Mouse (Mus musculus): ENCODE data around the gene Tmem273. TPM values are rescaled to one million over a fixed set of nuclear protein-coding genes. Genes with fewer than 3 reads are reported as not detected.

Tmem273 gene
- polyA plus RNA-seq, 1 experiment from 2014 or later: 1.1 TPM

DNA sequence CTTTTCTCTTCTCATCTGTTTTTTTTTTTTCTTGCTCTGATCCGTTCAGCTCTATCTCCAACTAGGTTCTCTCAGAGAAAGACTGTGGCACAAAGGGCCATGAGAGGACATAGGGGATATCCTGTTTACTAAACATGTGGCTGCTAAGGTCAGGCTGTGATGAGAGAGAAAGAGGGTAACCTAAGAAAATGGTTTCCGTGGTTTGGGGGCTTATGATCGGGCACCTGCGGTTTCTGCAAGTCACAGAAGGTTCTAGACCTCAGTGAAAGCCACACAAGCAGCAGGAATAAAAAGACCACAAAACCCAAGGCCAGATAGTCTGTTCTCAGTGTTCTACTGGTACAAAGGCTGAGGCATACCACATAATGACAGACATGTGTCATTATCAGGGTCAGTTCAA lies 12.6 kb downstream of the Tmem273 start:
- Histone ChIP-seq H3K36me3 (replicated peaks; ENCODE audit: insufficient read depth, low read length) (no peaks in the 10 kb centered on the region), H3K27me3 (ENCODE audit: insufficient read depth, low read length) (no peaks in the 10 kb centered on the region), H3K27ac (ENCODE audit: low read depth) (no peak overlapping the region), H3K4me1 (ENCODE audit: insufficient read depth) (no peaks in the 10 kb centered on the region; the same call in 1 of the 2 replicates), H3K4me2 (ENCODE audit: low read depth, low read length) (no peak overlapping the region), H3K4me3 (ENCODE audit: low read depth, low read length) (no peak overlapping the region), H3K9ac (replicated peaks) (no peak overlapping the region), H3K9me3 (ENCODE audit: low read length) (no peaks in the 10 kb centered on the region)
- DNase-seq (no peak), ATAC-seq (no peak)
- TF ChIP-seq EP300 (IDR thresholded peaks at IDR 0.05; ENCODE audit: low read depth) (no peak), CTCF (IDR thresholded peaks at IDR 0.05; ENCODE audit: low read depth) (no peak)
- 28% methylated on average over 4 of the region's 4 CpGs for WGBS (ENCODE audit: insufficient replicate concordance)

DNA sequence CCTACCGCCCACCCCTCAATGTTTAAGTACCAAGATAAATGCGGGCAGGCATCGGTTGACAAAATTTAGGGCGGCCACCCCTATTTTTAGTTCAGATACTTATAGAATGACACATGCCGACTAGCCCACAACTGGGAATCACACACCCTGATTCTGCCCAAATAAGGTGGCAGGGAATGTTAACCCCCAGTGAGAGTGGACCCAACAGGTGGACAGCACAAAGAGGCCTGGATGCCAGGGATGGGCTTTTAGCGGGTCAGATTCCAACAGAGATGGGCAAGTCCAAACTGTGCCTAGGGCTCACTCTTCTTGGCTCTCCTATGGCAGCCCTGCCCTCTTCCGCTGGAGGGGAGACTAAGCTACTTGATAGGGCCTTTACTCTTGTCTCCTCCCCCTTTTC lies 14.3 kb downstream of the Tmem273 start:
- Histone ChIP-seq H3K27ac (ENCODE audit: low read depth) (no peak overlapping the region), H3K9ac (replicated peaks) (no peak overlapping the region), H3K27me3 (ENCODE audit: insufficient read depth, low read length) (no peaks in the 10 kb centered on the region), H3K9me3 (ENCODE audit: low read length) (no peaks in the 10 kb centered on the region), H3K4me1 (ENCODE audit: insufficient read depth) (no peaks in the 10 kb centered on the region; the same call in 1 of the 2 replicates), H3K36me3 (replicated peaks; ENCODE audit: insufficient read depth, low read length) (no peaks in the 10 kb centered on the region), H3K4me2 (ENCODE audit: low read depth, low read length) (no peak overlapping the region), H3K4me3 (ENCODE audit: low read depth, low read length) (no peak overlapping the region)
- DNase-seq (no peak), ATAC-seq (no peak)
- no peak for TF ChIP-seq EP300 (IDR thresholded peaks at IDR 0.05; ENCODE audit: low read depth)
- TF ChIP-seq CTCF (IDR thresholded peaks at IDR 0.05; ENCODE audit: low read depth): no peak
- 84% methylated on average over 7 of the region's 7 CpGs for WGBS (ENCODE audit: insufficient replicate concordance)

DNA sequence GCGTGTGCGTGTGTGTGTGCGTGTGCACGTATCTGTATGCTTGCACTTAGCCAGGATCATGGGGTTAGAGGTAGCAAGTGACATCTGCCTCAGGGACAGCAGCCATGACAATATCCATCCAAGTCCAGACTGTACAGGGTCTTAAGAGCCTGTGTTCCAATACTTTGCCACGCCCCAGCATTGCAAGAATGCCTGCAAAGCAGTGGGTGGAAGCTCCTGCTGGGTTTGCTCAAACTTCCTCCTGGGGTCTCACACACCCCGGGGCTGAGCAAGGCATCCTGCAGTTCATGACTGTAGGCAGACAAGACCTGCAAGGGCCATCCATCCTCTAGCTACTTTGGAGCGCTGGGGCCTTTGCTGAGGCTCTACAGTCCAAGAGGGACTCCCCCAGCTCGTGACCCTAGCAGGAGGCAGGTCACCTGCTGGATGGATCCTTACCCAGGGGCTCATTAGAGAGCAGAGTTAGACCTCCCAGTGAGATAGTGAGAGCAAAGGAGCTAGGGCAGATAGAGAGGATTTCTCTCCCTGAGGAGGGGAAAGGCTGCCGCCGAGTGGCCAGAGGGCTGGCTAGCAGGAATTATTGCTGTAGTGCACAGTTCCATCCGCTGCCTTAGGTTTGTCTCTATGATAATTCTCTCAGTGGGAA lies 15.4 kb downstream of the Tmem273 start:
- WGBS (ENCODE audit: insufficient replicate concordance): 59% methylated on average over 11 of the region's 11 CpGs
- TF ChIP-seq CTCF (IDR thresholded peaks at IDR 0.05; ENCODE audit: low read depth) (peak; percentile 63), EP300 (IDR thresholded peaks at IDR 0.05; ENCODE audit: low read depth) (no peak)
- Histone ChIP-seq H3K9ac (replicated peaks) (no peak overlapping the region), H3K27me3 (ENCODE audit: insufficient read depth, low read length) (no peaks in the 10 kb centered on the region), H3K27ac (ENCODE audit: low read depth) (no peak overlapping the region), H3K4me3 (ENCODE audit: low read depth, low read length) (no peak overlapping the region), H3K9me3 (ENCODE audit: low read length) (no peaks in the 10 kb centered on the region), H3K4me2 (ENCODE audit: low read depth, low read length) (no peak overlapping the region), H3K36me3 (replicated peaks; ENCODE audit: insufficient read depth, low read length) (no peaks in the 10 kb centered on the region), H3K4me1 (ENCODE audit: insufficient read depth) (no peaks in the 10 kb centered on the region; the same call in 1 of the 2 replicates)
- DNase-seq (peak; percentile 39), ATAC-seq (no peak)

DNA sequence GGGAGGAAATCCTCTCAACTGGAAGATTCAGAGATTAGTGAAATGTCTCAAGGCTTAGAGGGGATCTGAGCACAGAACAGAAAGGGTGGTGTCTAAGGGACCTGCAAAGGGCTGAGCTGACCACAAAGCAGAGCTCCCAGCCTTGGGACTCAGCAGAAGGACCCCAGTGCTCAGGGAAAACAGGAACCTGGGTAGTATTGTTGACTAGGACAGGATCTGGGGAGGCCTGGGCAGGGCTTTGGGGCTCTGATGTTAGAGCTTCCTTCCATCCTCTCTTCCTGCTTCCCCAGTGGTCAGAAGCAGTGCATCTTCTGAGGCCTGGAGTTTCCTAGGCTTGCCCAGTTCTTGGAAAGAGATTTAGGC lies 15.9 kb downstream of the Tmem273 start:
- Histone ChIP-seq H3K4me2 (ENCODE audit: low read depth, low read length) (no peak overlapping the region), H3K9ac (replicated peaks) (no peak overlapping the region), H3K4me1 (ENCODE audit: insufficient read depth) (no peaks in the 10 kb centered on the region; the same call in 1 of the 2 replicates), H3K27me3 (ENCODE audit: insufficient read depth, low read length) (no peaks in the 10 kb centered on the region), H3K4me3 (ENCODE audit: low read depth, low read length) (no peak overlapping the region), H3K36me3 (replicated peaks; ENCODE audit: insufficient read depth, low read length) (no peaks in the 10 kb centered on the region), H3K27ac (ENCODE audit: low read depth) (no peak overlapping the region), H3K9me3 (ENCODE audit: low read length) (no peaks in the 10 kb centered on the region)
- ATAC-seq: no peak
- DNase-seq: no peak
- no peak for TF ChIP-seq EP300 (IDR thresholded peaks at IDR 0.05; ENCODE audit: low read depth)
- no peak for TF ChIP-seq CTCF (IDR thresholded peaks at IDR 0.05; ENCODE audit: low read depth)

DNA sequence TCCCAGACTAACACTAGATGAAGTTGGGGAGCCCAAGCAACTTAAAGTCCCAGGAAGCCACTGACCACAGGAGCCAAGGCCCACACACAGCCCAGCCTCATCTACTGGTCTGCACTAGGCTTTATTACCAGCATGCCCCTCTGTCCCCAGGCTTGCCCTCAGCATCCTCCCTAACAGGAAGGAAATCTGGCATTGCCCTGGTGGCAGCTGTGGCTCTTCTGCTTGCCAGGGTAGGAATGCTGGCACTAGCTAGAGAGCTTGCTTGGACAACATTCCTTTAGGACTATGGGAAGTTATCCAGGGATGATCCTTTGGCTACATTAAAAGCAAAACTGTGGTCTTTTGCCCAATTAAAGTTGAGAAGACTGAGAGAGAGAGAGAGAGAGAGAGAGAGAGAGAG lies 24.3 kb downstream of the Tmem273 start:
- Histone ChIP-seq H3K4me2 (ENCODE audit: low read depth, low read length) (no peak overlapping the region), H3K9ac (replicated peaks) (no peak overlapping the region), H3K27ac (ENCODE audit: low read depth) (no peak overlapping the region), H3K27me3 (ENCODE audit: insufficient read depth, low read length) (no peaks in the 10 kb centered on the region), H3K4me1 (ENCODE audit: insufficient read depth) (no peaks in the 10 kb centered on the region), H3K4me3 (ENCODE audit: low read depth, low read length) (no peak overlapping the region), H3K9me3 (ENCODE audit: low read length) (no peaks in the 10 kb centered on the region), H3K36me3 (replicated peaks; ENCODE audit: insufficient read depth, low read length) (no peaks in the 10 kb centered on the region)
- DNase-seq (no peak), ATAC-seq (no peak)
- TF ChIP-seq CTCF (IDR thresholded peaks at IDR 0.05; ENCODE audit: low read depth) (no peak), EP300 (IDR thresholded peaks at IDR 0.05; ENCODE audit: low read depth) (no peak)

DNA sequence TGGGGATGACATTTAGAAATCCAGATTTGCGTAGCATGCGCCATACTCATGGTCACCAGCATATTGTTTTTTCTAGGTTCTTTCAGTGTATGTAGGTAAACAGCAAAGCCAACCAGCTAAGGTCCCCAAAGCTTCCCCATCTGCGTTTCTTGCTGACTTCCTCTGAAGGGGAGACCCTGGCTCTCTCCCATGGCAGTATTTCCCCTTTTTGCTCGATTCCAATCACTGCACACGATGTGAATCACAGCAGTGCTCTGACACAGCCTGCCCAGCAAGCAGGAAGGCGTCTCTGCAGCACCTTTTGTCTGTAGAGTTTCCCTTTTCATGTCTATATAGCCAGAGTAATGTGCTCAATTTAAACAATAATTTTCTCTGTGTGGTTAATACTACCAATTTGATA lies 26.7 kb downstream of the Tmem273 start:
- TF ChIP-seq CTCF (IDR thresholded peaks at IDR 0.05; ENCODE audit: low read depth) (no peak), EP300 (IDR thresholded peaks at IDR 0.05; ENCODE audit: low read depth) (no peak)
- Histone ChIP-seq H3K9me3 (ENCODE audit: low read length) (no peaks in the 10 kb centered on the region), H3K27me3 (ENCODE audit: insufficient read depth, low read length) (no peaks in the 10 kb centered on the region), H3K4me3 (ENCODE audit: low read depth, low read length) (no peak overlapping the region), H3K9ac (replicated peaks) (no peak overlapping the region), H3K36me3 (replicated peaks; ENCODE audit: insufficient read depth, low read length) (no peaks in the 10 kb centered on the region), H3K27ac (ENCODE audit: low read depth) (no peak overlapping the region), H3K4me2 (ENCODE audit: low read depth, low read length) (no peak overlapping the region), H3K4me1 (ENCODE audit: insufficient read depth) (no peaks in the 10 kb centered on the region)
- WGBS (ENCODE audit: insufficient replicate concordance): 44% methylated on average over 6 of the region's 6 CpGs
- ATAC-seq: no peak
- DNase-seq: no peak

DNA sequence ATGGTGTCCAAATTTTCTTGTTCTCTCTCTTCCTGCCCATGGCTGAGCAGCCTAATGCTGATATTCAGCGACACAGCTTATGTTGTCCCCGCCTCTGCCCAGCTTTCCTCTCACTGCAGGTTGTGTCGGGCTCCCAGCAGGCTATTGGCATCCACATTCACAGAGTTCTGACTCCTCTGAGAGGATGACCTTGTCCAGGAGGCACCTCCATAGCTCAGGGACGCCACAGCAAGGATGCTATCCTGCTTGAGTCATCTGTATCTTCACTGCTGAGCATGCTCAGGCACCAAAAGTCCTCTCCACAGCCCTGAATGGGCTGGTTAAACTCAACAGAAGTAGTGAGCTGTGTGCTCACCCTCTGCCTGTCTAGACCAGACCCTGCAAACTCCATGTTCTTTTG lies 29.2 kb downstream of the Tmem273 start:
- WGBS (ENCODE audit: insufficient replicate concordance): 65% methylated on average over 4 of the region's 4 CpGs
- no peak for TF ChIP-seq EP300 (IDR thresholded peaks at IDR 0.05; ENCODE audit: low read depth)
- TF ChIP-seq CTCF (IDR thresholded peaks at IDR 0.05; ENCODE audit: low read depth): no peak
- H3K27ac ChIP-seq (ENCODE audit: low read depth): no peak overlapping the region
- H3K9ac ChIP-seq (replicated peaks): no peak overlapping the region
- no peaks in the 10 kb centered on the region for H3K36me3 ChIP-seq (replicated peaks; ENCODE audit: insufficient read depth, low read length)
- H3K4me3 ChIP-seq (ENCODE audit: low read depth, low read length): no peak overlapping the region
- H3K9me3 ChIP-seq (ENCODE audit: low read length): no peaks in the 10 kb centered on the region
- H3K27me3 ChIP-seq (ENCODE audit: insufficient read depth, low read length): no peaks in the 10 kb centered on the region
- H3K4me2 ChIP-seq (ENCODE audit: low read depth, low read length): no peak overlapping the region
- H3K4me1 ChIP-seq (ENCODE audit: insufficient read depth): no peaks in the 10 kb centered on the region
- ATAC-seq: no peak
- DNase-seq: no peak
